Mouse (Mus musculus) megakaryocyte progenitor cell, adult 5-6 weeks (primary cell): ENCODE measurements at regions not wholly inside any gene's neighbourhood (a gene's known extent, or its start where the extent isn't known, plus 50 kb on each side); places are given as distances from the start of the nearest gene placed in this dataset.

Experiments
- ATAC-seq: replicated peaks from 2 replicates; pipeline ENCODE4 v1.8.0; 2016; ENCODE audit warnings: mild to moderate bottlenecking, moderate TSS enrichment, inconsistent platforms; ENCODE audit not compliant: poor library complexity

GRCm38 (mm10) chr6:67152845-67153468, 85.0 kb upstream of the Serbp1 start:
- peak; percentile 46 for ATAC-seq

- no peak for ATAC-seq
Measured at GRCm38 (mm10) chr6:67151515-67151914, 86.5 kb upstream of the Serbp1 start.

- ATAC-seq: peak; percentile 87
Measured at GRCm38 (mm10) chr6:67149425-67149824, 88.6 kb upstream of the Serbp1 start.

- 0 out of 2 replicates have a peak, but pooled peaks have one; percentile 4 for ATAC-seq
Measured at GRCm38 (mm10) chr6:67146708-67147107, 91.3 kb upstream of the Serbp1 start.

- no peak for ATAC-seq
Measured at GRCm38 (mm10) chr6:67145969-67146368, 92.0 kb upstream of the Serbp1 start.

- ATAC-seq: no peak
Measured at GRCm38 (mm10) chr6:67144946-67145716, 92.8 kb upstream of the Serbp1 start.

- ATAC-seq: peak; percentile 72
Measured at GRCm38 (mm10) chr6:67142179-67142578, 95.8 kb upstream of the Serbp1 start.

- no peak for ATAC-seq
Measured at GRCm38 (mm10) chr6:67140645-67141250, 97.2 kb upstream of the Serbp1 start.

GRCm38 (mm10) chr6:67139012-67139375, 99.0 kb upstream of the Serbp1 start:
- ATAC-seq: no peak

- no peak for ATAC-seq
Measured at GRCm38 (mm10) chr6:67138302-67139011, 99.5 kb upstream of the Serbp1 start.

- no peak for ATAC-seq
Measured at GRCm38 (mm10) chr6:67137482-67137881, 100.2 kb upstream of the Gadd45a start.

GRCm38 (mm10) chr6:67134915-67135314, 97.7 kb upstream of the Gadd45a start:
- ATAC-seq: no peak

GRCm38 (mm10) chr6:67130540-67131301, 93.5 kb upstream of the Gadd45a start:
- ATAC-seq: no peak

- 0 out of 2 replicates have a peak, but pooled peaks have one; percentile 0 for ATAC-seq
Measured at GRCm38 (mm10) chr6:67129626-67130025, 92.4 kb upstream of the Gadd45a start.

GRCm38 (mm10) chr6:67128503-67129463, 91.5 kb upstream of the Gadd45a start:
- ATAC-seq: peak; percentile 90

- no peak for ATAC-seq
Measured at GRCm38 (mm10) chr6:67127727-67128126, 90.5 kb upstream of the Gadd45a start.

GRCm38 (mm10) chr6:67125715-67126312, 88.6 kb upstream of the Gadd45a start:
- ATAC-seq: no peak

- ATAC-seq: peak; percentile 78
Measured at GRCm38 (mm10) chr6:67124089-67124488, 86.8 kb upstream of the Gadd45a start.

- no peak for ATAC-seq
Measured at GRCm38 (mm10) chr6:67123071-67123470, 85.8 kb upstream of the Gadd45a start.
